13 mouse cellular contexts compared by ENCODE assay signal in genomic region chr5:30577654-30578310, GRCm38 (mm10). TPM values are rescaled to one million over a fixed set of nuclear protein-coding genes. Genes with fewer than 3 reads are reported as not detected.
A peak's percentile ranks its signal among the peaks of the same experiment; 100 is the strongest.
DNase-seq lines count a peak whose midpoint lies in the region; TF ChIP-seq lines count a peak whose summit lies in the region.
"Had no signal": no experiment of that assay in that cellular context is flagged by ENCODE, and none has a peak within 500 bp of the region (broad histone marks: within the 10 kb centered on the region; RNA-seq: fewer than 3 reads in every experiment).

No protein-coding gene starts in this region.

- no peak for TF ChIP-seq POLR2A in brain, embryonic 14.5 days (IDR thresholded peaks at IDR 0.05; ENCODE audit: borderline replicate concordance, extremely low read depth, insufficient read depth, insufficient read length, poor library complexity, severe bottlenecking)

- no peak for TF ChIP-seq CTCF in brain, embryonic 14.5 days (IDR thresholded peaks at IDR 0.05; ENCODE audit: borderline replicate concordance, extremely low read depth, insufficient read depth, insufficient read length)

- intact Hi-C loops in left cerebral cortex, postnatal 14 days (cut with DNase I): no loop called here

- DNase-seq in left cerebral cortex, postnatal 14 days (ENCODE audit: low spot score in 2 of 2): peak; percentile 45 to 63
- DNase-seq in left cerebral cortex, adult 11 months (ENCODE audit: low spot score): no peak
- peak; percentile 49 for DNase-seq in brain, embryonic 14.5 days (ENCODE audit: low read depth)
- DNase-seq in cerebellum, postnatal 36 days: peak; percentile 86 to 87
- DNase-seq in layer of hippocampus, postnatal 10 days (ENCODE audit: low spot score in 2 of 2): peak; percentile 57 to 66
- no peak for DNase-seq in thymus, adult 18-20 months
- no peak for DNase-seq in thymus, postnatal 36 days
- no peak for DNase-seq in embryo, embryonic 10 days (ENCODE audit: low spot score)
- DNase-seq: kidney, adult 8-10 months had no signal

RNA-seq across cellular contexts. Expression of gene Kcnk3, which starts 10.2 kb away (rescaled TPM):
- 10 to 100 TPM; 19.5 to 20.2 TPM for total RNA-seq in left cerebral cortex, postnatal 14 days (2021)
- 5.5 and 10.9 TPM in 2 replicates for polyA plus RNA-seq in brain, embryonic 14.5 days (2012; rRNA removed)
- 10 to 100 TPM; 10.3 to 11.6 TPM for total RNA-seq in layer of hippocampus, postnatal 10 days (2021)
- total RNA-seq: MEL had no signal

RNA-seq across cellular contexts. Expression of gene Cib4, which starts 32.1 kb away (rescaled TPM):
- total RNA-seq in left cerebral cortex, postnatal 14 days (2021): not detected
- polyA plus RNA-seq in brain, embryonic 14.5 days (2012; rRNA removed): not detected in 2 replicates
- not detected for total RNA-seq in layer of hippocampus, postnatal 10 days (2021)
- total RNA-seq: MEL had no signal
- polyA plus RNA-seq: frontal cortex, adult 2 months; neural tube, embryonic 11.5 days; stomach, embryonic 15.5 days had no signal

Comparison
In these comparisons a context has a peak if more than half of its experiments do, and no peak if none do; other contexts are left out.
1. DNase-seq: peak in left cerebral cortex, postnatal 14 days (2 of 2), brain, embryonic 14.5 days (single experiment), cerebellum, postnatal 36 days (2 of 2) and layer of hippocampus, postnatal 10 days (2 of 2); none in left cerebral cortex, adult 11 months (single experiment), thymus, adult 18-20 months (0 of 2), thymus, postnatal 36 days (0 of 2) and embryo, embryonic 10 days (single experiment).